Mouse (Mus musculus): ENCODE measurements around the gene Nav3.

Gene Nav3

GRCm38 (mm10) chr10:110175874-110176273 lies 280.1 kb downstream of the Nav3 start:
- DNase-seq, result no peak

DNA sequence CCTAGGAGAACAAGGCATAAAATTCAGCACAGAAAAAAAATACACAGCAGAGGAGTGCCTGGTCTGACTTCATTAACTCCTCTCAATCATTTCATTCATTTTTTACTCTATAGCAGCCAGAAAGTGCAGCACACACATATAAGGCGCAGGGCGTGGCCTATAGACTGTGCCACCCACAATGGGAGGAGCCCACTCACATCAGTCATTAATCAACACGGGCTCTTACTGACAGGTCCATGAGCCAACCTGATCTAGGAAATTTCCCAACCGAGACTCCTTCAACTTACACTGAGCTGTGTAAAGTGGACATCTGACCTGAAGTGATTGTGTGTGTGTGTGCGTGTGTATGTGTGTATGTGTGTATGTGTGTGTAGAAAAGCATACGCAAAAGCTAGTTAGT lies 286.6 kb downstream of the Nav3 start:
- DNase-seq, result no peak

DNA sequence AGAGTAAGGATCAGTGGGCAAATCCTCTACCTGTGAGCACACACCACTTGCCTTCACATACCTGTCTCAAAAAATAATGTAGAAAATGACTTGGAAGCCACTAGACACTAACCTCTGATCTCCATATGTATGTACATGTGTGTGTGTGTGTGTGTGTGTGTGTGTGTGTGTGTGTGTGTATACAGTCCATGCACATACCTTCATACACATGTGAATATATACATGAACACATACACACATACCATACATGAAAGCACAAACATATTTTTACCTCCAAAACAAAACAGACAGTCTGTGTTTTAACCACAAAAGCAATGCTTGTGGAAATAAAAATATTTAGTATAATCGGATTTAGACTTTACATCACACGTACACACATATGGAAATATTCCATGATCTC lies 287.1 kb downstream of the Nav3 start:
- DNase-seq, result no peak

- DNase-seq, result no peak
Measured at GRCm38 (mm10) chr10:110162596-110162995, 293.4 kb downstream of the Nav3 start.

- DNase-seq, result no peak
Measured at GRCm38 (mm10) chr10:110160894-110161293, 295.1 kb downstream of the Nav3 start.

- no peak for DNase-seq
Measured at GRCm38 (mm10) chr10:110159548-110159947, 296.5 kb downstream of the Nav3 start.

DNA sequence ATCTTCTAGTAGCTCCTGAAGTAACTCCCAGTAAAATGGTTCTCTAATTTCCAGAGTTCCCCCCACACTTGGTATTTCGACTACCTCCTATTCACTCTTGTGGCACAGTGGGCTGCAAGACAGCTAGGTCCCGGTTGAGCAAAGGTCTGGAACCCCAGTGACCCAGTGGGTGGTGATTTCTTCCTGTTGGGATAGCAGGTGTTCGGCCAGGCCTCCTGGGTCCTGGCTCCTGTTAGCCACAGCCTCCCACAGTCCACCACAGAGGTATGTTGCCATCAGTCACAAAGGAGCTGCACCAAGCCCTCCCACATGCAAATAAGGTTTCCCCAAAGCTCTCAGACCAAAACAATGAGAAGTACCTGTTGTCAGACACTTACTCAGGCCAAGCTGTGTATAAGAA lies 297.9 kb downstream of the Nav3 start:
- DNase-seq, result no peak

DNA sequence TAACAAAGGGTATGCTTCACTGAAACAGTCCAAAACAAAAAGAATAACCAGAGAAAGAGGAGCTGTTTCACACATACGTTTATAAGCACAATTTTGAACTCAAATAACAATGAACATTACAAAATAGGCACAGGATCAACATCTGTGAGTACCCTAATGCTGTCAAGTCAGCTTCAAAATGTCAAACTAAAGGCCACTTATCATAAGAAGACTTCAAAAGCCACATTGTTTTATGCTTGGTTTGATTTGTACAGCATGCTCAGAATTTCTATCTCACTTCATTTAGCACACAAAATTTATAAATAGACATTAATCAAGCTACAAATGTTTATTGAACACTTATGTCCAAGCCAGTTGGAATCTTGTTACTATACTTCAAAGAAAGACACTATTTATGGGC lies 299.6 kb downstream of the Nav3 start:
- DNase-seq, result no peak

DNA sequence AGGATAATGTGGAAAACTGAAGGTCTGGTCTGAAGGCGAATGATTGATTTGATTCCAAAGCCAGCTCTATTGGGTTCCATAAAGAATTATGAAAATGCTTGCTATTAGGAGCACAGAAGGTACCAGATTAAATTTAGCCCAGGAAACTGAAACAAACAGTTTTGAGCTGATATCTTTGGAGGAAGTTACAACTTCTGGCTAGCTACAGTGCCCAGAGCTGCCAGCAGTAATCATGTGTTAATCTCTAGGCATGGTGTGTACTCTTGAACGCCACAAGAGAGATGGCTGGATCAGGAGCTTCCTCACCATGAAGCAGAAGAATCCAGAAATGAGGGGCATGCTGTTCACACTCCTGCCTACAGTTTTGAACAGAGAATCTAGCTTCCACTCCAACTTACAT lies 300.5 kb downstream of the Nav3 start:
- DNase-seq, result no peak

GRCm38 (mm10) chr10:110154873-110155237 lies 301.1 kb downstream of the Nav3 start:
- DNase-seq, result no peak

- no peak for DNase-seq
Measured at GRCm38 (mm10) chr10:110154001-110154872, 301.8 kb downstream of the Nav3 start.

GRCm38 (mm10) chr10:110120572-110120971 lies 335.4 kb downstream of the Nav3 start:
- DNase-seq, result no peak

- DNase-seq, result no peak
Measured at GRCm38 (mm10) chr10:110117341-110117740, 338.7 kb downstream of the Nav3 start.

- DNase-seq, result no peak
Measured at GRCm38 (mm10) chr10:110112669-110113458, 343.1 kb downstream of the Nav3 start.

GRCm38 (mm10) chr10:110103255-110103654 lies 352.7 kb downstream of the Nav3 start:
- DNase-seq, result no peak

DNA sequence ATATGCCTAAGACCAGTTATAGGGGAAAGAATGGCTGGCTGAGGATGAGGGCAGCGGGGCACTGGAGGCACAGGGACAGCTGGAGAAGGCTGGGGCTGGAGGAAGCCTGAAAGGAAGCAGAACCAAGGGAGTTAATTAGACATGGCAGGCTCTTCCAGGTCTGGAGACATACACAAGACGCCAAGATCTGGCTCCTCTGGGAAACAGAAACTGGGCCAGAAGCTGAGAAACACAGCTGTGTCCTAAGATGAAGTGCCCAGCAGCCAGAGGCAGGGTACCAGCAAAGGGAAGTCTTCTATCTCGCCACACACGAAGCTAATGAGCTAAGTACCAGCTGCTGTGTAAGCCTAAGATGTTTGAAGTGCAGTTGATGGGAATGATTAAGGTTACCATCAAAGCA lies 353.8 kb downstream of the Nav3 start:
- no peak for DNase-seq

GRCm38 (mm10) chr10:110094433-110094832 lies 361.6 kb downstream of the Nav3 start:
- no peak for DNase-seq

GRCm38 (mm10) chr10:110088444-110089061 lies 367.5 kb downstream of the Nav3 start:
- no peak for DNase-seq

DNA sequence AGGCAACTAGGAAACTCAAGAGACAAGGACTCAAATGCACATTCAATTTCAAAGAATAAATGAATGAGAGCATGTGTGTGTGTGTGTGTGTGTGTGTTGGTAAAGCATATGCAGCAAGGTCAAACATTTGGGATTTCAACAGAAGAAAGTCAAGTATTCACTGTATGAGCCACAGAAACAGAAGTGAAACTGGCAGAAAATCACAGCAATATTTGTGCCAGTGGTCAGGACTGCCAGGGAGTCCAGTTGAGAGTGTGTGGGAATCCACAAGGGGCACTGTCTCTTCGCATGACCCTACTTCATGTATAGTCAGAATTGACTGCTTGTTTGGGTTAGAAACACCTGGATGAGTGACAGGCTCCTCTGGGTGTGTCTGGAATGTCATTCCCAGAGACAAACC lies 370.1 kb downstream of the Nav3 start:
- DNase-seq, result no peak

GRCm38 (mm10) chr10:110085156-110085555 lies 370.8 kb downstream of the Nav3 start:
- DNase-seq, result peak; percentile 42

- no peak for DNase-seq
Measured at GRCm38 (mm10) chr10:110076575-110076974, 379.4 kb downstream of the Nav3 start.

DNA sequence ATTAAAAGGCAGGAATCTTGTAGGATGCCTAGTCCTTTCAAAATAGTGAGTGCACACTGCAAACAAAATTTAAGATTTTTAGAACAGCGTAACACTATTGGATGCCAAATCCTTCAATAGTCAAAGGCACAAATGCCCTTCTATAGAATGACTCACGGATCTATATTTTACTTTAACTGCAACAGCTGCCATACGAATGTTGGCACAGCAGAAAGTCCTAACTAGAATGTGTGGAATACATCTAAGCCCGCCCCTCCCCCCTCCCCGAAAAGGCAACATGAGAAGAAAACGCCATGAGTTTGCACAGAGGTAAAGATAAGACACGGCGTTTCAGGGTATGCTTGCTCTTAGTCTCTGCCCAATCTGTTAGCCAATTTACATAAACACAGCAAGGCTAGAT lies 383.6 kb downstream of the Nav3 start:
- no peak for DNase-seq

GRCm38 (mm10) chr10:110061166-110061565 lies 394.8 kb downstream of the Nav3 start:
- DNase-seq, result no peak

DNA sequence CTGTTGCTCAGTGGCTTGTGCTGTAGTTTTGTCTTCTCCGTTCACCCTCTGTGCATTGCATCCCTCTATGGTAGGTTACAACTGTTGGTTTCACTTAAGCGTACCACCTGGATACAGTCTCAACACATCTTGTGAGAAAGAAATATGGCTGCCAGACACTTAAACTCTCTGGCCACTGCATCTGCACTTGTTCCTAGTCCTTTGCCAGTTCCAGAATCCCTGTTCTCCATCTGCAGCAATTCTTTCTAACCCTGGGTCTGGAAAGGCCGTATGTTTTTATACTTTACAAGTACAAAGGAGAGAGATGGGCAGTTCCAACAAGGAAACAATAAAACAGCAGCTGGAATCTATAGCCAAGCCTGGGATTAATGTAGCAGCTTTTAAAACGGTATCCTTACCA lies 418.5 kb downstream of the Nav3 start:
- no peak for DNase-seq

Measured in liver (tissue).